Mouse (Mus musculus) midbrain, embryonic 15.5 days (tissue): Measurements from ENCODE around the gene Akirin1. TPM values are rescaled to one million over a fixed set of nuclear protein-coding genes. Genes with fewer than 3 reads are reported as not detected.

Experiments used
- polyA plus RNA-seq: library from polyadenylated mRNA; unstranded; fragments of >200 nt; fragmentation: Nextera tagmentation; extraction: Ambion mirVana; gene quantifications from 2 replicates; pipeline ENCODE4 v1.2.1, GENCODE M21; 2015

Gene Akirin1
- polyA plus RNA-seq, 1 experiment from 2014 or later = 80.6 TPM

Other genes with a start within 250 kb of the Akirin1 start
- gene Macf1, start 66.0 kb downstream of the Akirin1 start, polyA plus RNA-seq = 76.4 and 82.6 TPM in 2 replicates
- gene Ndufs5, start 32.1 kb downstream of the Akirin1 start, polyA plus RNA-seq = 410 and 413 TPM in 2 replicates
- 1.1 and 1.6 TPM in 2 replicates for gene Rhbdl2, start 37.5 kb upstream of the Akirin1 start, polyA plus RNA-seq
- 0.13 and 0.19 TPM in 2 replicates for gene 4933427I04Rik, start 109.3 kb upstream of the Akirin1 start, polyA plus RNA-seq
- gene Mycbp, start 154.5 kb upstream of the Akirin1 start, polyA plus RNA-seq = 32.8 and 33.7 TPM in 2 replicates
- 46.8 and 47.9 TPM in 2 replicates for gene Rragc, start 167.1 kb upstream of the Akirin1 start, polyA plus RNA-seq
- gene 4930535I16Rik, start 167.7 kb upstream of the Akirin1 start, polyA plus RNA-seq = not detected in 2 replicates